Mouse (Mus musculus): Measurements from ENCODE around the gene Cobll1. TPM values are rescaled to one million over a fixed set of nuclear protein-coding genes. Genes with fewer than 3 reads are reported as not detected.
A peak's percentile ranks its signal among the peaks of the same experiment; 100 is the strongest.

Cobll1 gene
- polyA plus RNA-seq, 1 experiment from 2014 or later: 3.2 TPM

DNA sequence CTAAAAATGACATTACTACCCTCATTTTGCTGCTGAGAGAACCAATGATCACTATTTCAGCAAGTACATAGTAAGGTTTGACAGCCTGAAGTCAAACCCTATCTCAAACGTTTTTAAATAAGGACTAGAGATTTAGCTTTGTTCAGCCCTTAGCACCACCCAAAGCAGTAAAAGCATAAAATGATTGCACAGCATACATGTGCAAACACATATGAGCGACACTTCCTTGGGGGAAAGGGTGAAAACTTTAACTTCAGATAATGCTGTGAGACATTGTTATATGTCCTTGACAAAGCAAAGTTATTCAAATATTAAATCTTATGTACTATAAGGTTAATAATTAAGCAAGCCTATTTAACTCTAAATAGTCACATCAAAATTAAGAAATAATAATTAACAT is 18.2 kb upstream of the Cobll1 start:
- H3K27me3 ChIP-seq (ENCODE audit: low read depth, poor library complexity, severe bottlenecking): no peaks in the 10 kb centered on the region
- H3K27ac ChIP-seq: no peak overlapping the region
- no peaks in the 10 kb centered on the region for H3K9me3 ChIP-seq (replicated peaks)
- DNase-seq (ENCODE audit: low spot score): no peak
- WGBS: 70% methylated on average over 2 of the region's 2 CpGs
- no peaks in the 10 kb centered on the region for H3K36me3 ChIP-seq
- H3K4me3 ChIP-seq: no peak overlapping the region
- H3K4me1 ChIP-seq: no peaks in the 10 kb centered on the region

DNA sequence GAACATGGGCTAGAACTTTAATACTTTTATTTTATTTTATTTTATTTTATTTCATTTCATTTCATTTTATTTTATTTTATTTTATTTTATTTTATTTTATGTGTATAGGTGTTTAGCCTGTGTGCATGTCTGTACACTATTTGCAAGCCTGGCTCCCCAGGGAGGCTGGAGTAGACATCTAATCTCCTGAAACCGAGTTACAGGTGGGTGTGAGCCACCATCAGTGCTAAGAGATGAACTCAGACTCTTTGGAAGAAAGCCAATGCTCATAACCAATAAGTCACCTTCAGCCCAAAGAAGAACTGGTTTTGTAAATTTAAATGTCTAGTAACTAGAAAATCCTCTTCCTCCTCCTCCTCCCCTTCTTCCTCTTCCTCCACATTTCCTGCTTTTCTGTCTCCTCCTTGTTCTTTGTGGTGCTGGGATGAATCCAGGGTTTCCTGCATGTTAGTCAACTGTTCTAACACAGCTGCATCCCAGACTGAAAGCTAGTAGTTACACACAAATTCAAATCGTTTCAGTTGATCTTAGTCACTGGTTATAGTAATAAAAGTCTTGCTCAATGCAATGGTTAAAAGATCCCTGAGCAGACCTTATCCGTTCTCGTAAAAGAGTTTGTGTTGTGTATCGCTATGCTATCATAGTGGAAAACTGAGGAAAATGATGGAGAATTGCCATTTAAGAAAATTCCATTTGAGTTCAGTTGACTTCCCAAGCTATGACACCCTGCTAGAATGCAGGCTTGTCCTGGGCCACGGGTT is 17.5 kb upstream of the Cobll1 start:
- 85% methylated on average over 6 of the region's 6 CpGs for WGBS

DNA sequence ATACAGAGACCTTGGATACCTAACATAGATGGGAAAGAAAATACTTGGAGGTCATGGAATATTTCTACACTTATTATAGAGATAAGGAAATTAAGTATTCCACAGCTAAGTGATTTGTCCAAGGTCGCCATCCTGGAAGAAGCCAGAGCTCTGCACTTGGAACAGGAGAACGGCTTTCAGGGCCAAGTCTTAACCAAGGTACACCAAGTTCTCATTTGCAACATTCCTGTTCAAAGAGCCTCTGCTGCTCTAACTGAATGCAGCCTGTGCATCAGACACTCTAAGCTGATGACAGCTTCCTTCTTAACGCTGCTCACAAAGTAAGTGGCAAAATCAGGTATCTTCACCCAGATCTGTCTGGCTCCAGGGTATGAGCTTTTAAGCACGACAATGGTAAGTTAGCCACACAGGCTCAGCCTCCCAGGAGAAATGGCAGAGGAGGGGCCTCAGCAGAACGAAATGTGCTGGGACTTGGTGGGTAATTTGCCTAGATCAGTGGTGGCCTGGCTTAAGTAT is 11.4 kb upstream of the Cobll1 start:
- H3K27me3 ChIP-seq (ENCODE audit: low read depth, poor library complexity, severe bottlenecking): no peaks in the 10 kb centered on the region
- DNase-seq (ENCODE audit: low spot score): no peak
- H3K27ac ChIP-seq: no peak overlapping the region
- H3K4me3 ChIP-seq: no peak overlapping the region
- peaks cover 3% of the 10 kb centered on the region; the same call in 1 of the 2 replicates for H3K4me1 ChIP-seq
- 54% methylated on average over 5 of the region's 5 CpGs for whole genome bisulfite sequencing
- no peaks in the 10 kb centered on the region for H3K9me3 ChIP-seq (replicated peaks)
- no peaks in the 10 kb centered on the region for H3K36me3 ChIP-seq

More for the DNA sequence above, 17.5 kb upstream of the Cobll1 start:
- Histone ChIP-seq H3K27ac (no peak overlapping the region), H3K4me1 (no peaks in the 10 kb centered on the region), H3K27me3 (ENCODE audit: low read depth, poor library complexity, severe bottlenecking) (no peaks in the 10 kb centered on the region), H3K36me3 (no peaks in the 10 kb centered on the region), H3K9me3 (replicated peaks) (no peaks in the 10 kb centered on the region), H3K4me3 (no peak overlapping the region)
- no peak for DNase-seq (ENCODE audit: low spot score)

DNA sequence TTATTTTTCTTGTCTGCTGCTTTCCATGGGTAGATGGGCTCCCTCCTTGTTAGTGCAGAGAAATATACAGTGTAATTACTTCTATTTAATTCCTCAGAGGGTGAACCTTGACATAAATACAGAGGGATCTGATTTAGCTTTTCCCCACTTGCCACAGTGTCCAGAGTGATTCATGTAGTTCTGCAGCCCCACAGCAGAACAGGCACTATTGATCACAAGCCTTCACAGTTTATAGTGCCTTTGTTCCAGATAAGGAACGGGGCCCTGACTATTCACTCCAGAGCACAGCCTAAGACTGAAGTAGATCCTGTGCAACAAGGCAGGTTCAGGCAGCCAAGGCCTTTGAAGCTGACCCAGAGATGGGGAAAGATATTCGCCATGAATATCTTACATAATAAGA is 10.4 kb upstream of the Cobll1 start:
- H3K4me3 ChIP-seq: no peak overlapping the region
- H3K4me1 ChIP-seq: peaks cover 3% of the 10 kb centered on the region; the same call in 1 of the 2 replicates
- DNase-seq (ENCODE audit: low spot score): no peak
- H3K27ac ChIP-seq: no peak overlapping the region
- 41% methylated on average over 2 of the region's 2 CpGs for WGBS
- no peaks in the 10 kb centered on the region for H3K27me3 ChIP-seq (ENCODE audit: low read depth, poor library complexity, severe bottlenecking)
- no peaks in the 10 kb centered on the region for H3K9me3 ChIP-seq (replicated peaks)
- no peaks in the 10 kb centered on the region for H3K36me3 ChIP-seq

DNA sequence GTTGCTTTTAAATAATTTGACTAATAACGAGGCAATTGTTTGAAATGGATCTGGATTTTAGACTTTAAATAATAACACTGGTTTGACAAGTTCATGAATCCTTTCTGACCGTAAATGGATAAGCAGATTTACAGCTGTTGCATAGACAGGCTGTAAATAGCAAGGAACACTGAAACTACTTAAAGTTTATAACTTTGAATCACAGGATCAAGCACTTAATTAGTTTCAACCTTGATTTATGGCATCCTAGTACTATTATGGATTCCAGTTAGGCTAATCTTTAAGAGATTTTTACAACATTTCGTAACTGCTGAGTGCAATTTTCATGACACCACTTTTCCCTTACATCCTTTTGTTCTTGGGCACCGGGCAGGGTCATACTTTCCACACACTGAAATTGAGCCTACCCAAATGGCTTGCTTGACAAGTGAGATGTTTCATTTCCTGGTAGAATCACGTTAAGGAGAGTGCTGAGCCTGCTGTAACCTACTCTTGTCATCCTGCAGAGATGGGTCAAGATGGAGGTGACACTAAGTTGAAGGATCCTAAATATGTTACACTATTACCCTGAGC is 1.1 kb upstream of the Cobll1 start:
- Histone ChIP-seq H3K4me3 (no peak overlapping the region), H3K36me3 (no peaks in the 10 kb centered on the region), H3K27ac (no peak overlapping the region), H3K27me3 (ENCODE audit: low read depth, poor library complexity, severe bottlenecking) (peaks cover 27% of the 10 kb centered on the region), H3K4me1 (peaks cover 43% of the 10 kb centered on the region), H3K9me3 (replicated peaks) (no peaks in the 10 kb centered on the region)
- DNase-seq (ENCODE audit: low spot score): no peak
- WGBS: 26% methylated on average over 5 of the region's 5 CpGs

DNA sequence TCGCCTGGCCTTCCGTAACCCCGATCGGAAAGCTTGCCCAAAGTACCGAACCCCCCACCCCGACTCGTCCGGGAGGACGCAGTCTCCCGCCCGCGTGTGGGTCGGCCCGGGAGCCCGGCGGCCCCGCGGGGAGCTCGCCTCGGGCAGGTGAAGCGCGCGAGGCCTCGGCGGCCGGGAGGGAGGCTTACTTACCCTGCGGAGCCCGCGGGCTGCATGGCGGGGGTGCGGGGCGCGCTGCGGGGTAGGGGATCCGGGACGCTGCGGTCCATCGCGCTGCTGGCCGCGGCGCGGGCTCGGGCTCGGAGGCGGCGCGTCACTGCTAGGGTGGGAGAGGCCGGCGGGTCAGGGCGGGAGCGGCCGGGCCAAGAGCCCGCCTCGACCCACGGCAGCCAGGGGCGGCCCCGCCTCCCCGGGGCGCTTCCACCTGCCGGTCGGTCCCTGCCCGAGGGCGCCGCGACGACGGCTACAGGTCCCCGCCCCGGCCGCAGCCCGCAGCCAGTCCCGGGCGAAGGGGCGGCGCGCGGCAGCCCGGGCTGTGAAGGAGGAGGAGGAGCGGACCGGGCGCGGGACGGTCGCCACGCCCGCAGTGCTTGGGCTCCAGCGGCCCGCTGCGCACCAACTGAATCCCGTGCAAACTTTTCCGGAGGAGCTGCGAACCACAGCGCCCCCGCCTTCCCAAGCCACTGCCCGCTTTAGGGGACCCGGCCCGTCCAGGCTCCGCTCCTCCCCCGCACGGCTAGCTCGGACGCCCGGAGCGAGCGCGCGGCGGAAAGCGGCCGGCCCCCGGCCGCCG is 836 bp downstream of the Cobll1 start:
- under 1% methylated on average over 108 of the region's 114 CpGs for WGBS
- H3K27me3 ChIP-seq (ENCODE audit: low read depth, poor library complexity, severe bottlenecking): peaks cover 27% of the 10 kb centered on the region

DNA sequence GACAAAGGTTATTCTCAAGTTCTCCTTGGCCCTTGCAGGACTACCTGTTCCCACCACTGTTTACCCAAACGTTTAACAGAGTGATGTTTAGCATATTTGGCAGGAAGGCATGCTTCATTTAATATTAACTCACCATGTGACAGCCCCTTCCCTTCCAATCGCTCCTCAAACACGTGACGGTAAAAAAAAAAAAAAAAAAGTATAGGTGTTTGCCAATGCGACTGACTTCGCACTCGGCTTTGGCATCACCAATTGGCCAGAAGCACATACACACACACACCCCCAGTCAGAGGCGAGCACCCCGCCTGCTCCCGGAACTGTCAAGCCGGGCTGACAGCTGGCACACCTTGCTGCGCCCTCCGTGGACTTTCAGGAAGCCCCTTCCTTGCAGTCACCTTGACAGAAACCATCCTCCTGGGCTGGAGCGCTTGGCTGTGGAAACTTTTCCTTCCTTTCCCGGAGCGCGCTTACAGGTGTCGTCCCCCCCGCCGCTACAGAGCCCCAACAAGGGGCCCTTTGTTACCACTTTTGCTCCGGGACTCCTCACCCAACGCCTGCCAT is 1.5 kb downstream of the Cobll1 start:
- Histone ChIP-seq H3K36me3 (no peaks in the 10 kb centered on the region), H3K27me3 (ENCODE audit: low read depth, poor library complexity, severe bottlenecking) (peaks cover 27% of the 10 kb centered on the region), H3K27ac (peak overlapping the region; percentile 90), H3K9me3 (replicated peaks) (no peaks in the 10 kb centered on the region), H3K4me3 (peak overlapping the region; percentile 79), H3K4me1 (peaks cover 47% of the 10 kb centered on the region)
- DNase-seq (ENCODE audit: low spot score): no peak
- 2% methylated on average over 22 of the region's 22 CpGs for WGBS

More for the DNA sequence above, 836 bp downstream of the Cobll1 start:
- Histone ChIP-seq H3K4me3 (peak overlapping the region; percentile 79), H3K4me1 (peaks cover 47% of the 10 kb centered on the region), H3K36me3 (no peaks in the 10 kb centered on the region), H3K9me3 (replicated peaks) (no peaks in the 10 kb centered on the region), H3K27ac (peak overlapping the region; percentile 90)
- DNase-seq (ENCODE audit: low spot score): peak; percentile 77

DNA sequence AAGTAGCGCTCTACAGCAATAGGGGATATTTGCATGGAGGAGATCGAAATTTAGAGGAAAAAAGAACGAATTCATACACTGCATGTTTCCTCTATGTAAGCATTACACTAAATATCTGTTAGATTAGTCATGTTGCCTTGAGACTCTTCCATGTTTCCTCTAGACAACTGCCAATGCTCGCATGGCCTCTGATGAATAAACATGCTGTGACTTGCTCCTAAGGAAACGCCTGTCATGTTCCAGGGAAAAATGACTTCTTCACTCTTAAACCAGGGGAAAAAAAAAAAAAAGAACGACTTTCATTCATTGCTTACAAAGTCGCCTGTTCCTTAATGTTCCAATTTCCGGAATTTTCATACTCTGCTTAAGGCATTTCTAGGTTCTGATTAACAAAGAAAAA is 2.1 kb downstream of the Cobll1 start:
- Histone ChIP-seq H3K9me3 (replicated peaks) (no peaks in the 10 kb centered on the region), H3K36me3 (no peaks in the 10 kb centered on the region), H3K4me3 (0 out of 2 replicates have a peak overlapping the region, but pooled peaks have one; percentile 79), H3K27me3 (ENCODE audit: low read depth, poor library complexity, severe bottlenecking) (peaks cover 27% of the 10 kb centered on the region), H3K4me1 (peaks cover 47% of the 10 kb centered on the region), H3K27ac (no peak overlapping the region)
- no peak for DNase-seq (ENCODE audit: low spot score)
- WGBS: 69% methylated on average over 8 of the region's 8 CpGs

DNA sequence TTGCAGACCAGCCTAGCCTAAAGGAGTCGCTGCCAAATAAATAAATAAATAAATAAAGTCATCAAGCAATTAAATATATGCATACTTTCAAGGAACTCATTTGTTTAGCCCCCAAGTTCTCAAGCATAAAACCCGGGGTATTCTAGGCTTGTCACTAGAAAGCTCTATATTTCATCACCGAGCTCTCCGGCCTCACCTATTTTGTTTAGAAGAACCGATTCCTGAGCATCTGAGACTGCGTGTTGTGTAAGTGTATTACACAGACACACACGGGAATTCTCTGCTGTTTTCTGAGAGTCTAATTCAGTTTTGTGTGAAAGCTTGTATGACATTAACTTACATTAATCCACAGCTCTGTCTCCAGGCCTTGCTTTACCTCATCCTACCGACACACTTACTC is 2.6 kb downstream of the Cobll1 start:
- Histone ChIP-seq H3K4me3 (no peak overlapping the region), H3K36me3 (no peaks in the 10 kb centered on the region), H3K4me1 (peaks cover 47% of the 10 kb centered on the region), H3K27ac (no peak overlapping the region), H3K9me3 (replicated peaks) (no peaks in the 10 kb centered on the region), H3K27me3 (ENCODE audit: low read depth, poor library complexity, severe bottlenecking) (peaks cover 27% of the 10 kb centered on the region)
- 82% methylated on average over 8 of the region's 8 CpGs for WGBS
- DNase-seq (ENCODE audit: low spot score): no peak

DNA sequence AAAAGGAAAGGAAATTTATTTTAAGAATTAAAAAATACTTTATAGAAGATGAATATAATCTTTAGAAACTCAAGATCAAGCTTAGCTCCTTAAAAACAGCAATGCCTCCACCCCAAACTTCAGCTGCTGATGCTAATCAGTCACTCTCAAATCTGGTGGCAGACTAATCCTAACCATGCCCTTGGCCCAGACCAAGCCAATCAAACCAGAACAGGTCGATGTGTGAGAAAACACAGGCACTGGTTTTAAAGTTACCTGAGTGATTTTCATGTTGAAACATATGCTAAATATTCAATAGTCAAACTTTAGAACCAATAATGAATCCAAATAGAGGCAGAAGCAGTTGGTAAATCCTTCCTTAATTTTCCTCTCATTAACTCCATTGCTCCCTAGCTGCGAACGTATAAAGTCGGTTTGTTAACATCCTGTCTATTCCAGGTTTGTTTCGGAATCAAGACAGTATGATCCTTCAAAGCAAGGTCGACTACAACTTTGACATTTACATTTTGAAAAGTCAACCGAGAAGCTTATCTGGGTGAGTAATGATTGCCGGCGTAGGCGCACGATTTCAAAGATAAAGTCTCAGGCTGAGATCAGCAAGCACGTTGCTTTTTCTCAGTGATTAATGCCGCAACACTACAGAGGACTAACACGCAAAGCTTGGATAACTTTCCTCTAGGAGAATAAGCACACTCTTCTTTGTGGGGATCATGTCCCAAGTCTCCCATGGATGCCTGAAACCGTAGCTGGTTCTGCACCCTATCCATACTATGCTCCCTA is 6.3 kb downstream of the Cobll1 start:
- H3K4me1 ChIP-seq: peaks cover 17% of the 10 kb centered on the region
- peaks cover 18% of the 10 kb centered on the region for H3K27me3 ChIP-seq (ENCODE audit: low read depth, poor library complexity, severe bottlenecking)
- H3K27ac ChIP-seq: no peak overlapping the region
- no peak overlapping the region for H3K4me3 ChIP-seq
- 84% methylated on average over 15 of the region's 15 CpGs for WGBS
- DNase-seq (ENCODE audit: low spot score): no peak
- no peaks in the 10 kb centered on the region for H3K36me3 ChIP-seq
- no peaks in the 10 kb centered on the region for H3K9me3 ChIP-seq (replicated peaks)

DNA sequence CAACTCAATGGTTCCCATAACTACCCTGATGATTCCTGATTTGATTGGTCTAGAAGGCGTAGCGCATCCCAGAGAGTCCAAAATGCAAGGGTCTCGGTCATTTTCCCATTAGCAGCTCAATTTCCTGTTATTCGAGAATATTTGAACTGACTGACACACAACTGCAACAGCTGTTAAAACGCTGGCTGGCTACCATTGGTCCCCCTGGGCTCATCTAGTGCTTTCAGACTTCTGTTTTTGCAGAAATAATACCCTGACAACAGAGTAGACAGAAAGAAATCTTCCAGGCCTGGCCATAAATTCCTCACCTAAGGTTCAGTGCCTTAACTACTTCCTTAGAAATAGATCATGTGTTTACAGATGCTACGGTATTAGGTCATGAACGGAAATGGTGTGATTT is 10.8 kb downstream of the Cobll1 start:
- no peak for DNase-seq (ENCODE audit: low spot score)
- Histone ChIP-seq H3K36me3 (no peaks in the 10 kb centered on the region), H3K27ac (no peak overlapping the region), H3K4me3 (no peak overlapping the region), H3K4me1 (peaks cover 5% of the 10 kb centered on the region; the same call in 1 of the 2 replicates), H3K27me3 (ENCODE audit: low read depth, poor library complexity, severe bottlenecking) (no peaks in the 10 kb centered on the region), H3K9me3 (replicated peaks) (no peaks in the 10 kb centered on the region)
- WGBS: 80% methylated on average over 7 of the region's 7 CpGs

DNA sequence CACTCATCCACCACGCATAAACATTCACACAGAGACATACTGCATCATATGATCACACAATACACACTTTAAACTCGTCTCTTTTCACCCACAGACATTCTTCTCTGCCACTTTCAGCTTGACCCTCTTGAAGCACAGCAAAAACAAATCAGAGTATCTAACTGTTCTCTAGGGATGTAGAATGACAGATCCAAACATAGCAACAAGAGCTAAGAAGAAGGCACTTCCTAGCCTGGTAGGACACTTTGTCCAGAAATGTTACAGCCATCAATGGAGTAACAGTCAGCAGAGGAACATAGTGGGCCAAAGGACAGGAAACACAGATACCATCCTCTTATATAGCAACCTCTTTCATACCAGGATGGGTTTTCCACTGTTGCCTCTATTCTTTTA is 11.3 kb downstream of the Cobll1 start:
- 91% methylated on average over 2 of the region's 2 CpGs for WGBS

More for the DNA sequence above, 11.3 kb downstream of the Cobll1 start:
- no peaks in the 10 kb centered on the region for H3K36me3 ChIP-seq
- no peaks in the 10 kb centered on the region for H3K9me3 ChIP-seq (replicated peaks)
- peaks cover 5% of the 10 kb centered on the region; the same call in 1 of the 2 replicates for H3K4me1 ChIP-seq
- no peak overlapping the region for H3K4me3 ChIP-seq
- no peak for DNase-seq (ENCODE audit: low spot score)
- H3K27ac ChIP-seq: no peak overlapping the region
- H3K27me3 ChIP-seq (ENCODE audit: low read depth, poor library complexity, severe bottlenecking): no peaks in the 10 kb centered on the region

Measured in limb, embryonic 10.5 days (tissue).